Mouse (Mus musculus): ENCODE data around the gene Taf1c. TPM values are rescaled to one million over a fixed set of nuclear protein-coding genes. Genes with fewer than 3 reads are reported as not detected.
A peak's percentile ranks its signal among the peaks of the same experiment; 100 is the strongest.

Taf1c gene
- polyA plus RNA-seq, 1 experiment from 2014 or later = 11.4 TPM

DNA sequence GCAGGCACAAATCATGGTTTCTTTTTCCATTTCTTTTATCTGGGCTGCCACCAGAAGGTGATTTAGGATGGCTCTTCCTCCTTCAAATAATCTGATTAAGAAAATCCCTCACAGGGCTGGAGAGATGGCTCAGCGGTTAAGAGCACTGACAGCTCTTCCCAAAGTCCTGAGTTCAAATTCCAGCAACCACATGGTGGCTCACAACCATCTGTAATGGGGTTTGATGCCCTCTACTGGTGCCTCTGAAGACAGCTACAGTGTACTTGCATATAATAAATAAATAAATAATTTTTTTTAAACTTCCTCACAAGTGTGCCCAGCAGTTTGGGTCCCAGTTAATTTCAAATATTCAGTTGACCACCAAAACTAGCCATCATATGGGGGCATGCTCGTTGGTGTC is 1.2 kb upstream of the Taf1c start:
- Histone ChIP-seq H3K27me3 (ENCODE audit: control insufficient read depth, insufficient read depth, low read length) (no peaks in the 10 kb centered on the region), H3K4me1 (ENCODE audit: control insufficient read depth, insufficient read depth, low read length) (peaks cover 7% of the 10 kb centered on the region), H3K9ac (ENCODE audit: low read length) (no peak overlapping the region), H3K4me2 (ENCODE audit: low read depth, severe bottlenecking) (no peak overlapping the region), H3K9me3 (ENCODE audit: control insufficient read depth, low read length) (no peaks in the 10 kb centered on the region; the same call in 1 of the 2 replicates), H3K27ac (replicated peaks; ENCODE audit: low read depth, low read length) (no peak overlapping the region), H3K4me3 (ENCODE audit: low read depth, low read length) (no peak overlapping the region), H3K36me3 (ENCODE audit: control insufficient read depth, insufficient read depth, low read length) (peaks cover 8% of the 10 kb centered on the region)
- WGBS = 81% methylated on average over 2 of the region's 2 CpGs
- DNase-seq (ENCODE audit: low spot score) (no peak), ATAC-seq (ENCODE audit: insufficient number of reproducible peaks, low FRiP score, low TSS enrichment, low read depth) (no peak)

GRCm38 (mm10) chr8:119604398-119604803 is 621 bp downstream of the Taf1c start:
- H3K4me2 ChIP-seq (ENCODE audit: low read depth, severe bottlenecking) = peak overlapping the region; percentile 89
- DNase-seq (ENCODE audit: low spot score) = no peak
- peak overlapping the region; percentile 83 for H3K9ac ChIP-seq (ENCODE audit: low read length)
- no peaks in the 10 kb centered on the region for H3K27me3 ChIP-seq (ENCODE audit: control insufficient read depth, insufficient read depth, low read length)
- no peaks in the 10 kb centered on the region; the same call in 1 of the 2 replicates for H3K9me3 ChIP-seq (ENCODE audit: control insufficient read depth, low read length)
- peak overlapping the region; percentile 78 for H3K4me3 ChIP-seq (ENCODE audit: low read depth, low read length)
- WGBS = 38% methylated on average over 12 of the region's 12 CpGs
- ATAC-seq (ENCODE audit: insufficient number of reproducible peaks, low FRiP score, low TSS enrichment, low read depth) = no peak
- peaks cover 15% of the 10 kb centered on the region for H3K36me3 ChIP-seq (ENCODE audit: control insufficient read depth, insufficient read depth, low read length)
- H3K4me1 ChIP-seq (ENCODE audit: control insufficient read depth, insufficient read depth, low read length) = peaks cover 7% of the 10 kb centered on the region
- H3K27ac ChIP-seq (replicated peaks; ENCODE audit: low read depth, low read length) = no peak overlapping the region

GRCm38 (mm10) chr8:119603771-119604170 is 1.3 kb downstream of the Taf1c start:
- Histone ChIP-seq H3K4me1 (ENCODE audit: control insufficient read depth, insufficient read depth, low read length) (peaks cover 7% of the 10 kb centered on the region), H3K36me3 (ENCODE audit: control insufficient read depth, insufficient read depth, low read length) (peaks cover 21% of the 10 kb centered on the region), H3K27me3 (ENCODE audit: control insufficient read depth, insufficient read depth, low read length) (no peaks in the 10 kb centered on the region), H3K4me2 (ENCODE audit: low read depth, severe bottlenecking) (peak overlapping the region; percentile 89; the same call in 1 of the 2 replicates), H3K9ac (ENCODE audit: low read length) (no peak overlapping the region), H3K4me3 (ENCODE audit: low read depth, low read length) (no peak overlapping the region), H3K9me3 (ENCODE audit: control insufficient read depth, low read length) (no peaks in the 10 kb centered on the region), H3K27ac (replicated peaks; ENCODE audit: low read depth, low read length) (no peak overlapping the region)
- no peak for ATAC-seq (ENCODE audit: insufficient number of reproducible peaks, low FRiP score, low TSS enrichment, low read depth)
- WGBS = 94% methylated on average over 4 of the region's 4 CpGs
- DNase-seq (ENCODE audit: low spot score) = no peak

DNA sequence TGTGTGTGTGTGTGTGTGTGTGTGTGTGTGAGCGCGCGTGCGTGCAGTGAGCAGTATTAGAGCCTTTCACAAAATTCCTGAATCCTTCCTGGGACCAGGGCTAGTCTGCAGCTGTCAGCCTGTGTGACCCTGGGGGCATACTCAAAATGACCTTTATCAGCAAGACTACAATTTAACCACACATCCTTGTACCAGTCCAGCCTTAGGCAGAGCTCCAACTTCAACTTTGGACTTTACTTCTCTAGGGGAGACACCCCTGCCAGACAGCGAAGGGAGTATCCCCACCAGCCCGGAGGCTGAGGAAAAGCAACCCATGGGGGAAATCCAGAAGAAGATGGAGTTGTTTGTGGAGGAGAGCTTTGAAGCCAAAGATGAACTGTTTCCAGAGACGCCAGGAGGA is 13.6 kb downstream of the Taf1c start:
- Histone ChIP-seq H3K4me1 (ENCODE audit: control insufficient read depth, insufficient read depth, low read length) (no peaks in the 10 kb centered on the region), H3K4me2 (ENCODE audit: low read depth, severe bottlenecking) (no peak overlapping the region), H3K4me3 (ENCODE audit: low read depth, low read length) (no peak overlapping the region), H3K9me3 (ENCODE audit: control insufficient read depth, low read length) (no peaks in the 10 kb centered on the region), H3K27ac (replicated peaks; ENCODE audit: low read depth, low read length) (no peak overlapping the region), H3K36me3 (ENCODE audit: control insufficient read depth, insufficient read depth, low read length) (no peaks in the 10 kb centered on the region), H3K9ac (ENCODE audit: low read length) (no peak overlapping the region), H3K27me3 (ENCODE audit: control insufficient read depth, insufficient read depth, low read length) (no peaks in the 10 kb centered on the region)
- ATAC-seq (ENCODE audit: insufficient number of reproducible peaks, low FRiP score, low TSS enrichment, low read depth) (no peak), DNase-seq (ENCODE audit: low spot score) (no peak)
- WGBS = 86% methylated on average over 7 of the region's 7 CpGs

GRCm38 (mm10) chr8:119590348-119590747 is 14.7 kb downstream of the Taf1c start:
- H3K9ac ChIP-seq (ENCODE audit: low read length) = no peak overlapping the region
- no peaks in the 10 kb centered on the region for H3K27me3 ChIP-seq (ENCODE audit: control insufficient read depth, insufficient read depth, low read length)
- H3K9me3 ChIP-seq (ENCODE audit: control insufficient read depth, low read length) = no peaks in the 10 kb centered on the region
- ATAC-seq (ENCODE audit: insufficient number of reproducible peaks, low FRiP score, low TSS enrichment, low read depth) (no peak), DNase-seq (ENCODE audit: low spot score) (no peak)
- H3K27ac ChIP-seq (replicated peaks; ENCODE audit: low read depth, low read length) = no peak overlapping the region
- H3K4me2 ChIP-seq (ENCODE audit: low read depth, severe bottlenecking) = no peak overlapping the region
- 0 out of 2 replicates have a peak, but pooled peaks cover 4% of the 10 kb centered on the region for H3K4me1 ChIP-seq (ENCODE audit: control insufficient read depth, insufficient read depth, low read length)
- 83% methylated on average over 14 of the region's 14 CpGs for WGBS
- no peak overlapping the region for H3K4me3 ChIP-seq (ENCODE audit: low read depth, low read length)
- no peaks in the 10 kb centered on the region for H3K36me3 ChIP-seq (ENCODE audit: control insufficient read depth, insufficient read depth, low read length)

DNA sequence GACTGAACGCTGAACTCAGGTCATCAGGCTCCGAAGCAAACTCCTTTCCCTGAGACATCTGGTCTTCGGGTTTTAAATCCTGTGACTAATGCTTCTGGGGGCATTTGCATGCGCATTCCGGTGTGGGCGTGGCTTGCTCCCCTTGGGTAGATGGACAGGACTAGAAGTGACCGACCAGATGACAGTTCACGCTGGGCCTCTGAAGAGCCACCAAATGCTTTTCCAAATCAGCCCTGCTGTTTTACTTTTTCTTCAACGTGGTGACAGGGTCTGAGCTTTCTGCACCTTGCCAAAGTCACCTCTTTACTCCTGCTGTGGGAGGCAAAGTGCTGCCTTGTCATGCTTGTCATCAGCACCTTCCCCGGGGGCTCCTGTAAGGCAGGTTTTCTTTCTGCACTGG is 16.2 kb downstream of the Taf1c start:
- Histone ChIP-seq H3K9me3 (ENCODE audit: control insufficient read depth, low read length) (no peaks in the 10 kb centered on the region), H3K4me2 (ENCODE audit: low read depth, severe bottlenecking) (no peak overlapping the region), H3K27me3 (ENCODE audit: control insufficient read depth, insufficient read depth, low read length) (no peaks in the 10 kb centered on the region), H3K4me3 (ENCODE audit: low read depth, low read length) (no peak overlapping the region), H3K4me1 (ENCODE audit: control insufficient read depth, insufficient read depth, low read length) (0 out of 2 replicates have a peak, but pooled peaks cover 4% of the 10 kb centered on the region), H3K9ac (ENCODE audit: low read length) (no peak overlapping the region), H3K36me3 (ENCODE audit: control insufficient read depth, insufficient read depth, low read length) (no peaks in the 10 kb centered on the region), H3K27ac (replicated peaks; ENCODE audit: low read depth, low read length) (no peak overlapping the region)
- DNase-seq (ENCODE audit: low spot score) (peak; percentile 55), ATAC-seq (ENCODE audit: insufficient number of reproducible peaks, low FRiP score, low TSS enrichment, low read depth) (0 out of 2 replicates have a peak, but pooled peaks have one; percentile 62)
- 21% methylated on average over 10 of the region's 10 CpGs for WGBS

DNA sequence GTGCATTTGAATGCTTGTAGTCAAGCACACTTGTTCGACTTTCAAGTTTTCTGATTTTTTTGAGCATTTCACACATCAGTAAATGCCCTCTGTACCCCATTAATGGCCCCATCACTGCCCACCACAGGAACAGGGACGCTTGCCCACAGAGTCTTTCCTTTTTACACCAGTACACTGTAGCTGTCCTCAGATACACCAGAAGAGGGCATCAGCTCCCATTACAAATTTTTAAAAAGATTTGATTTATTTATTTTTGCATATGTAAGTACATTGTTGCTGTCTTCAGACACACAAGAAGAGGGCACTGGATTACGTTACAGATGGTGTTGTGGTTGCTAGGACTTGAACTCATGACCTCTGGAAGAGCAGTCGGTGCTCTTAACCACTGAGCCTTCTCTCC is 16.7 kb downstream of the Taf1c start:
- ATAC-seq (ENCODE audit: insufficient number of reproducible peaks, low FRiP score, low TSS enrichment, low read depth) (no peak), DNase-seq (ENCODE audit: low spot score) (no peak)
- no peaks in the 10 kb centered on the region for H3K9me3 ChIP-seq (ENCODE audit: control insufficient read depth, low read length)
- no peak overlapping the region for H3K27ac ChIP-seq (replicated peaks; ENCODE audit: low read depth, low read length)
- H3K4me3 ChIP-seq (ENCODE audit: low read depth, low read length) = no peak overlapping the region
- H3K36me3 ChIP-seq (ENCODE audit: control insufficient read depth, insufficient read depth, low read length) = no peaks in the 10 kb centered on the region
- 64% methylated on average over 4 of the region's 4 CpGs for WGBS
- 0 out of 2 replicates have a peak, but pooled peaks cover 4% of the 10 kb centered on the region for H3K4me1 ChIP-seq (ENCODE audit: control insufficient read depth, insufficient read depth, low read length)
- no peaks in the 10 kb centered on the region for H3K27me3 ChIP-seq (ENCODE audit: control insufficient read depth, insufficient read depth, low read length)
- no peak overlapping the region for H3K4me2 ChIP-seq (ENCODE audit: low read depth, severe bottlenecking)
- no peak overlapping the region for H3K9ac ChIP-seq (ENCODE audit: low read length)

DNA sequence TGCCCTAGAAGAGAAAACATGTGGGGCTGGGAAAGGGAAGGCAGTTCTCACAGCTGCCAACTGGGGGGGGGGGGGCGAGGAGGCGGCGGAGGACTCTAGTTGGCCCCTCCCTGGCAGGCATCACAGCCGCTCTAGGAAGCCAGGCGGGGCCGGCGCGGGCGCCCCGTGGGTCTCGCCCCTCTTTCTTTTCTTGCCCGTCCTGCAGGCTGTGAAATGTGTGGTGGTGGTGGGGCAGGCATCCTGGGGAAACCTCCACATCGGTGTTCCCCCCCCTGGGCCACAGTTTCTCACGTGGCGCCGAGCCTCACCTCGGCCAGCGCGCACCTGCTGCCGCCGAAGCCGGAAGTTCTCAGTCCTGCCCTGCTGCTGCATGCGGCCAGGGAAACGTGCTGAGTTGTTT is 19.1 kb downstream of the Taf1c start:
- 12% methylated on average over 21 of the region's 24 CpGs for WGBS
- Histone ChIP-seq H3K27ac (replicated peaks; ENCODE audit: low read depth, low read length) (no peak overlapping the region), H3K9ac (ENCODE audit: low read length) (peak overlapping the region; percentile 37; the same call in 1 of the 2 replicates), H3K27me3 (ENCODE audit: control insufficient read depth, insufficient read depth, low read length) (no peaks in the 10 kb centered on the region), H3K4me1 (ENCODE audit: control insufficient read depth, insufficient read depth, low read length) (0 out of 2 replicates have a peak, but pooled peaks cover 4% of the 10 kb centered on the region), H3K36me3 (ENCODE audit: control insufficient read depth, insufficient read depth, low read length) (no peaks in the 10 kb centered on the region), H3K9me3 (ENCODE audit: control insufficient read depth, low read length) (no peaks in the 10 kb centered on the region), H3K4me3 (ENCODE audit: low read depth, low read length) (peak overlapping the region; percentile 20; the same call in 1 of the 2 replicates), H3K4me2 (ENCODE audit: low read depth, severe bottlenecking) (peak overlapping the region; percentile 41)
- DNase-seq (ENCODE audit: low spot score) (no peak), ATAC-seq (ENCODE audit: insufficient number of reproducible peaks, low FRiP score, low TSS enrichment, low read depth) (no peak)
